ENCODE assay signal across 18 mouse cellular contexts in genomic region chr3:89664808-89665207, GRCm38 (mm10). TPM values are rescaled to one million over a fixed set of nuclear protein-coding genes. Genes with fewer than 3 reads are reported as not detected.
DNase-seq lines count a peak whose midpoint lies in the region; ATAC-seq and TF ChIP-seq lines count a peak whose summit lies in the region.
"Had no signal": no experiment of that assay in that cellular context is flagged by ENCODE, and none has a peak within 500 bp of the region (broad histone marks: within the 10 kb centered on the region; RNA-seq: fewer than 3 reads in every experiment).

No protein-coding gene starts in this region.

- no peak for DNase-seq in hindbrain, embryonic 11.5 days (ENCODE audit: low spot score)
- no peak for DNase-seq in stomach, postnatal 0 days (ENCODE audit: low spot score)
- peak; percentile 43 for DNase-seq in limb, embryonic 14.5 days (ENCODE audit: low spot score)
- no peak for DNase-seq in left cerebral cortex, adult 8-10 months (ENCODE audit: low spot score in 2 of 2)
- DNase-seq in urinary bladder, postnatal 14 days (ENCODE audit: low spot score): no peak
- DNase-seq: adrenal gland, postnatal 14 days; B cell, adult 2 months; cerebellum, postnatal 10 days; gastrocnemius, postnatal 36 days; lung, postnatal 36 days; retina, postnatal 1 day had no signal

- no peak for TF ChIP-seq CTCF in stomach, postnatal 0 days (IDR thresholded peaks at IDR 0.05; ENCODE audit: low read depth)
- no peak for TF ChIP-seq CTCF in intestine, postnatal 0 days (IDR thresholded peaks at IDR 0.05; ENCODE audit: low read depth)

- no peak overlapping the region for H3K9ac ChIP-seq in hindbrain, embryonic 16.5 days (ENCODE audit: low read depth, low read length)
- no peak overlapping the region for H3K9ac ChIP-seq in hindbrain, embryonic 11.5 days (ENCODE audit: low read depth, low read length)
- no peak overlapping the region for H3K9ac ChIP-seq in stomach, embryonic 14.5 days (replicated peaks; ENCODE audit: low read depth, low read length)
- no peak overlapping the region for H3K9ac ChIP-seq in stomach, postnatal 0 days (ENCODE audit: low read length)
- no peak overlapping the region for H3K9ac ChIP-seq in limb, embryonic 14.5 days (ENCODE audit: low read depth, low read length, severe bottlenecking)
- no peak overlapping the region for H3K9ac ChIP-seq in intestine, postnatal 0 days (ENCODE audit: low read depth, low read length)
- H3K9ac ChIP-seq: heart, embryonic 13.5 days; hindbrain, embryonic 14.5 days; liver, embryonic 15.5 days; midbrain, embryonic 13.5 days had no signal

- H3K4me1 ChIP-seq in hindbrain, embryonic 16.5 days (ENCODE audit: control insufficient read depth, insufficient read depth, low read depth, low read length): peaks cover 11% of the 10 kb centered on the region
- H3K4me1 ChIP-seq in hindbrain, embryonic 11.5 days (replicated peaks; ENCODE audit: control insufficient read depth, insufficient read depth, low read length): no peaks in the 10 kb centered on the region; the same call in 1 of the 2 replicates
- H3K4me1 ChIP-seq in stomach, embryonic 14.5 days (ENCODE audit: control insufficient read depth, insufficient read depth, low read length): peaks cover 5% of the 10 kb centered on the region; the same call in 1 of the 2 replicates
- H3K4me1 ChIP-seq in stomach, postnatal 0 days (replicated peaks; ENCODE audit: control insufficient read depth, insufficient read depth): no peaks in the 10 kb centered on the region
- peaks cover 15% of the 10 kb centered on the region; the same call in 1 of the 2 replicates for H3K4me1 ChIP-seq in limb, embryonic 14.5 days (ENCODE audit: control insufficient read depth, insufficient read depth, low read length)
- no peaks in the 10 kb centered on the region for H3K4me1 ChIP-seq in intestine, postnatal 0 days (replicated peaks; ENCODE audit: control insufficient read depth, insufficient read depth, low read length)
- H3K4me1 ChIP-seq: liver, embryonic 15.5 days had no signal

- no peak overlapping the region for H3K4me3 ChIP-seq in hindbrain, embryonic 16.5 days (ENCODE audit: low read length)
- no peak overlapping the region for H3K4me3 ChIP-seq in hindbrain, embryonic 11.5 days (ENCODE audit: low read depth, low read length)
- no peak overlapping the region for H3K4me3 ChIP-seq in stomach, embryonic 14.5 days (ENCODE audit: low read depth, low read length)
- no peak overlapping the region for H3K4me3 ChIP-seq in stomach, postnatal 0 days (ENCODE audit: low read depth, low read length)
- no peak overlapping the region for H3K4me3 ChIP-seq in limb, embryonic 14.5 days (replicated peaks; ENCODE audit: low read length)
- no peak overlapping the region for H3K4me3 ChIP-seq in intestine, postnatal 0 days (ENCODE audit: low read depth, low read length)
- H3K4me3 ChIP-seq: heart, embryonic 13.5 days; liver, embryonic 15.5 days; midbrain, embryonic 13.5 days had no signal

- no peak for TF ChIP-seq EP300 in stomach, postnatal 0 days (optimal IDR thresholded peaks at IDR 0.05)

- H3K27ac ChIP-seq in hindbrain, embryonic 16.5 days (ENCODE audit: low read depth, low read length): no peak overlapping the region
- H3K27ac ChIP-seq in hindbrain, embryonic 11.5 days (ENCODE audit: low read depth, low read length): no peak overlapping the region
- no peak overlapping the region for H3K27ac ChIP-seq in stomach, embryonic 14.5 days (ENCODE audit: low read length)
- no peak overlapping the region for H3K27ac ChIP-seq in stomach, postnatal 0 days (replicated peaks)
- H3K27ac ChIP-seq in limb, embryonic 14.5 days (replicated peaks; ENCODE audit: low read depth, low read length): no peak overlapping the region
- H3K27ac ChIP-seq in intestine, postnatal 0 days (ENCODE audit: low read depth, low read length): no peak overlapping the region
- H3K27ac ChIP-seq: heart, embryonic 13.5 days; hindbrain, embryonic 14.5 days; liver, embryonic 15.5 days; midbrain, embryonic 13.5 days had no signal

- no peak for TF ChIP-seq POLR2A in limb, embryonic 14.5 days (IDR thresholded peaks at IDR 0.05; ENCODE audit: borderline replicate concordance, extremely low read depth, insufficient read depth, insufficient read length)

- H3K9me3 ChIP-seq in hindbrain, embryonic 16.5 days (ENCODE audit: control insufficient read depth, low read length): no peaks in the 10 kb centered on the region
- H3K9me3 ChIP-seq in hindbrain, embryonic 11.5 days (ENCODE audit: control insufficient read depth, low read length): no peaks in the 10 kb centered on the region
- no peaks in the 10 kb centered on the region for H3K9me3 ChIP-seq in stomach, embryonic 14.5 days (ENCODE audit: control insufficient read depth, low read depth, low read length)
- H3K9me3 ChIP-seq in stomach, postnatal 0 days (ENCODE audit: control insufficient read depth, low read length): no peaks in the 10 kb centered on the region
- H3K9me3 ChIP-seq in limb, embryonic 14.5 days (ENCODE audit: control insufficient read depth, low read length): no peaks in the 10 kb centered on the region
- no peaks in the 10 kb centered on the region for H3K9me3 ChIP-seq in intestine, postnatal 0 days (ENCODE audit: control insufficient read depth)
- H3K9me3 ChIP-seq: heart, embryonic 13.5 days; liver, embryonic 15.5 days; midbrain, embryonic 13.5 days had no signal

- H3K4me2 ChIP-seq in hindbrain, embryonic 16.5 days (ENCODE audit: low read length): no peak overlapping the region
- H3K4me2 ChIP-seq in hindbrain, embryonic 11.5 days (replicated peaks; ENCODE audit: low read depth, low read length): no peak overlapping the region
- no peak overlapping the region for H3K4me2 ChIP-seq in stomach, embryonic 14.5 days (replicated peaks; ENCODE audit: low read depth, low read length)
- no peak overlapping the region for H3K4me2 ChIP-seq in stomach, postnatal 0 days (replicated peaks; ENCODE audit: low read depth)
- H3K4me2 ChIP-seq in limb, embryonic 14.5 days (replicated peaks; ENCODE audit: low read depth, low read length, severe bottlenecking): no peak overlapping the region; the same call in 1 of the 2 replicates
- no peak overlapping the region for H3K4me2 ChIP-seq in intestine, postnatal 0 days (replicated peaks; ENCODE audit: low read depth)
- H3K4me2 ChIP-seq: heart, embryonic 13.5 days; hindbrain, embryonic 14.5 days; liver, embryonic 15.5 days; midbrain, embryonic 13.5 days had no signal

- 37% methylated on average over 12 of the region's 12 CpGs for WGBS in hindbrain, embryonic 16.5 days
- WGBS in hindbrain, embryonic 11.5 days: 48% methylated on average over 12 of the region's 12 CpGs
- 29% methylated on average over 12 of the region's 12 CpGs for WGBS in stomach, embryonic 14.5 days
- 52% methylated on average over 12 of the region's 12 CpGs for WGBS in stomach, postnatal 0 days
- 26% methylated on average over 11 of the region's 12 CpGs for WGBS in limb, embryonic 14.5 days
- WGBS in intestine, postnatal 0 days: 49% methylated on average over 12 of the region's 12 CpGs

- H3K36me3 ChIP-seq in hindbrain, embryonic 16.5 days (ENCODE audit: control insufficient read depth, insufficient read depth, low read length): no peaks in the 10 kb centered on the region
- H3K36me3 ChIP-seq in hindbrain, embryonic 11.5 days (ENCODE audit: control insufficient read depth, insufficient read depth, low read length): no peaks in the 10 kb centered on the region
- H3K36me3 ChIP-seq in stomach, embryonic 14.5 days (ENCODE audit: control insufficient read depth, insufficient read depth, low read length): no peaks in the 10 kb centered on the region
- no peaks in the 10 kb centered on the region for H3K36me3 ChIP-seq in stomach, postnatal 0 days (ENCODE audit: control insufficient read depth, insufficient read depth, low read length)
- no peaks in the 10 kb centered on the region for H3K36me3 ChIP-seq in limb, embryonic 14.5 days (ENCODE audit: control insufficient read depth, insufficient read depth, low read length)
- H3K36me3 ChIP-seq in intestine, postnatal 0 days (ENCODE audit: control insufficient read depth, insufficient read depth): no peaks in the 10 kb centered on the region
- H3K36me3 ChIP-seq: heart, embryonic 13.5 days; liver, embryonic 15.5 days; midbrain, embryonic 13.5 days had no signal

- no peaks in the 10 kb centered on the region for H3K27me3 ChIP-seq in hindbrain, embryonic 16.5 days (replicated peaks; ENCODE audit: control insufficient read depth, insufficient read depth, low read length)
- H3K27me3 ChIP-seq in hindbrain, embryonic 11.5 days (ENCODE audit: control insufficient read depth, insufficient read depth, low read length): no peaks in the 10 kb centered on the region; the same call in 1 of the 2 replicates
- H3K27me3 ChIP-seq in stomach, embryonic 14.5 days (ENCODE audit: control insufficient read depth, insufficient read depth, low read length): no peaks in the 10 kb centered on the region
- H3K27me3 ChIP-seq in stomach, postnatal 0 days (ENCODE audit: control insufficient read depth, insufficient read depth, low read length): no peaks in the 10 kb centered on the region
- no peaks in the 10 kb centered on the region for H3K27me3 ChIP-seq in limb, embryonic 14.5 days (ENCODE audit: control insufficient read depth, insufficient read depth, low read length)
- no peaks in the 10 kb centered on the region for H3K27me3 ChIP-seq in intestine, postnatal 0 days (replicated peaks; ENCODE audit: control insufficient read depth, insufficient read depth, low read length)
- H3K27me3 ChIP-seq: heart, embryonic 13.5 days; midbrain, embryonic 13.5 days had no signal

- 0 out of 2 replicates have a peak, but pooled peaks have one; percentile 28 for ATAC-seq in hindbrain, embryonic 16.5 days
- ATAC-seq in hindbrain, embryonic 11.5 days (ENCODE audit: low FRiP score): no peak
- ATAC-seq in stomach, embryonic 14.5 days (ENCODE audit: insufficient number of reproducible peaks, insufficient read depth, low FRiP score, low read depth): peak; percentile 56; the same call in 1 of the 2 replicates
- ATAC-seq in stomach, postnatal 0 days (ENCODE audit: low FRiP score, low TSS enrichment): no peak
- ATAC-seq in limb, embryonic 14.5 days (ENCODE audit: low FRiP score, low read depth): peak; percentile 75
- no peak for ATAC-seq in intestine, postnatal 0 days
- ATAC-seq: midbrain, embryonic 13.5 days had no signal

RNA-seq across cellular contexts. Expression of gene Adar, which starts 50.0 kb away (rescaled TPM):
- 25.2 and 32.4 TPM in 2 replicates for polyA plus RNA-seq in hindbrain, embryonic 16.5 days (2015; fragmentation: Nextera tagmentation; extraction: Ambion mirVana)
- polyA plus RNA-seq in hindbrain, embryonic 11.5 days (2014; fragmentation: Nextera tagmentation; extraction: Ambion mirVana): 15.1 and 16.4 TPM in 2 replicates
- polyA plus RNA-seq in stomach, embryonic 14.5 days (2014; fragmentation: Nextera tagmentation; extraction: Ambion mirVana): 15.3 and 16.6 TPM in 2 replicates
- polyA plus RNA-seq in stomach, postnatal 0 days (2015; fragmentation: Nextera tagmentation; extraction: Ambion mirVana): 8.5 and 8.8 TPM in 2 replicates
- polyA plus RNA-seq in limb, embryonic 14.5 days (2012; rRNA removed): 29.3 and 31.8 TPM in 2 replicates
- polyA plus RNA-seq in limb, embryonic 14.5 days (2014; fragmentation: Nextera tagmentation; extraction: Ambion mirVana): 10.8 and 14.7 TPM in 2 replicates
- 100 to 1,000 TPM; 136 to 145 (median 140) TPM for total RNA-seq in left cerebral cortex, adult 8-10 months (2022)
- polyA plus RNA-seq in intestine, postnatal 0 days (2015; fragmentation: Nextera tagmentation; extraction: Ambion mirVana): 10.3 and 11.0 TPM in 2 replicates

Comparison
In these comparisons a context has a peak if more than half of its experiments do, and no peak if none do; other contexts are left out.
1. ATAC-seq: peak in hindbrain, embryonic 16.5 days (single experiment), stomach, embryonic 14.5 days (single experiment) and limb, embryonic 14.5 days (single experiment); none in hindbrain, embryonic 11.5 days (single experiment), stomach, postnatal 0 days (single experiment) and intestine, postnatal 0 days (single experiment).